Mouse (Mus musculus): ENCODE data around the gene Cdk8. TPM values are rescaled to one million over a fixed set of nuclear protein-coding genes. Genes with fewer than 3 reads are reported as not detected.
A peak's percentile ranks its signal among the peaks of the same experiment; 100 is the strongest.

The Cdk8 gene
- polyA plus RNA-seq, 1 experiment = 11.0 TPM

GRCm38 (mm10) chr5:146281884-146282579 is 51.0 kb downstream of the Cdk8 start:
- Histone ChIP-seq H3K4me3 (no peak overlapping the region), H3K27me3 (ENCODE audit: control insufficient read depth, insufficient read depth, insufficient read length) (no peaks in the 10 kb centered on the region), H3ac (ENCODE audit: control insufficient read depth, insufficient read length) (no peak overlapping the region), H3K79me2 (ENCODE audit: control insufficient read depth, insufficient read depth) (no peaks in the 10 kb centered on the region), H3K4me2 (ENCODE audit: low read depth) (no peak overlapping the region), H3K36me3 (ENCODE audit: control insufficient read depth, insufficient read depth) (peaks cover 16% of the 10 kb centered on the region)
- TF ChIP-seq MYOD1 (IDR thresholded peaks at IDR 0.05; ENCODE audit: control insufficient read depth in 1 of 3, insufficient read length in 2 of 3, low read depth in 2 of 3) = peak in 1 of 3 experiments; percentile 54
- no peak for TF ChIP-seq CEBPB (IDR thresholded peaks at IDR 0.05; ENCODE audit: insufficient read depth, poor library complexity, severe bottlenecking)
- TF ChIP-seq MYOG (IDR thresholded peaks at IDR 0.05; ENCODE audit: control insufficient read depth in 1 of 3, insufficient read depth in 1 of 3, insufficient read length in 2 of 3, low read depth in 2 of 3) = peak in 1 of 3 experiments; percentile 64

GRCm38 (mm10) chr5:146283899-146284298 is 52.9 kb downstream of the Cdk8 start:
- Histone ChIP-seq H3K4me2 (ENCODE audit: low read depth) (no peak overlapping the region), H3K36me3 (ENCODE audit: control insufficient read depth, insufficient read depth) (peaks cover 16% of the 10 kb centered on the region), H3K79me2 (ENCODE audit: control insufficient read depth, insufficient read depth) (no peaks in the 10 kb centered on the region), H3K4me3 (no peak overlapping the region), H3K27me3 (ENCODE audit: control insufficient read depth, insufficient read depth, insufficient read length) (no peaks in the 10 kb centered on the region), H3ac (ENCODE audit: control insufficient read depth, insufficient read length) (no peak overlapping the region)
- TF ChIP-seq USF1 (IDR thresholded peaks at IDR 0.05; ENCODE audit: low read depth) = no peak
- TF ChIP-seq POLR2AphosphoS2 (IDR thresholded peaks at IDR 0.05; ENCODE audit: insufficient read length, low read depth) = no peak
- no peak for TF ChIP-seq MYOG (IDR thresholded peaks at IDR 0.05; ENCODE audit: control insufficient read depth in 1 of 3, insufficient read depth in 1 of 3, insufficient read length in 2 of 3, low read depth in 2 of 3)
- no peak for TF ChIP-seq CEBPB (IDR thresholded peaks at IDR 0.05; ENCODE audit: insufficient read depth, poor library complexity, severe bottlenecking)
- no peak for TF ChIP-seq TCF12 (IDR thresholded peaks at IDR 0.05; ENCODE audit: insufficient read depth, poor library complexity, severe bottlenecking)
- no peak for TF ChIP-seq E2F4 (IDR thresholded peaks at IDR 0.05; ENCODE audit: insufficient read depth)
- TF ChIP-seq SRF (IDR thresholded peaks at IDR 0.05; ENCODE audit: control insufficient read depth, insufficient read length, low read depth) = no peak
- TF ChIP-seq MYOD1 (IDR thresholded peaks at IDR 0.05; ENCODE audit: control insufficient read depth in 1 of 3, insufficient read length in 2 of 3, low read depth in 2 of 3) = no peak
- no peak for TF ChIP-seq TCF3 (IDR thresholded peaks at IDR 0.05; ENCODE audit: insufficient read length, low read depth)
- TF ChIP-seq REST (IDR thresholded peaks at IDR 0.05; ENCODE audit: insufficient read depth, insufficient read length) = no peak

- no peak overlapping the region for H3K4me3 ChIP-seq
- no peaks in the 10 kb centered on the region for H3K79me2 ChIP-seq (ENCODE audit: control insufficient read depth, insufficient read depth)
- H3K4me2 ChIP-seq (ENCODE audit: low read depth) = no peak overlapping the region
- H3ac ChIP-seq (ENCODE audit: control insufficient read depth, insufficient read length) = no peak overlapping the region
- no peaks in the 10 kb centered on the region for H3K27me3 ChIP-seq (ENCODE audit: control insufficient read depth, insufficient read depth, insufficient read length)
- peaks cover 17% of the 10 kb centered on the region for H3K36me3 ChIP-seq (ENCODE audit: control insufficient read depth, insufficient read depth)
- TF ChIP-seq TCF12 (IDR thresholded peaks at IDR 0.05; ENCODE audit: insufficient read depth, poor library complexity, severe bottlenecking) (no peak), MYOD1 (IDR thresholded peaks at IDR 0.05; ENCODE audit: control insufficient read depth in 1 of 3, insufficient read length in 2 of 3, low read depth in 2 of 3) (no peak), POLR2AphosphoS2 (IDR thresholded peaks at IDR 0.05; ENCODE audit: insufficient read length, low read depth) (no peak), POLR2A (IDR thresholded peaks at IDR 0.05; ENCODE audit: insufficient read length, low read depth) (no peak), CEBPB (IDR thresholded peaks at IDR 0.05; ENCODE audit: insufficient read depth, poor library complexity, severe bottlenecking) (no peak), REST (IDR thresholded peaks at IDR 0.05; ENCODE audit: insufficient read depth, insufficient read length) (no peak), SRF (IDR thresholded peaks at IDR 0.05; ENCODE audit: control insufficient read depth, insufficient read length, low read depth) (no peak), MYOG (IDR thresholded peaks at IDR 0.05; ENCODE audit: control insufficient read depth in 1 of 3, insufficient read depth in 1 of 3, insufficient read length in 2 of 3, low read depth in 2 of 3) (no peak), TCF3 (IDR thresholded peaks at IDR 0.05; ENCODE audit: insufficient read length, low read depth) (no peak)
These were observed 56.4 kb downstream of the Cdk8 start for GRCm38 (mm10) chr5:146287416-146287815.

- H3K4me2 ChIP-seq (ENCODE audit: low read depth) = no peak overlapping the region
- TF ChIP-seq POLR2A (IDR thresholded peaks at IDR 0.05; ENCODE audit: insufficient read length, low read depth) = no peak
- TF ChIP-seq CEBPB (IDR thresholded peaks at IDR 0.05; ENCODE audit: insufficient read depth, poor library complexity, severe bottlenecking) = no peak
- TF ChIP-seq TCF3 (IDR thresholded peaks at IDR 0.05; ENCODE audit: insufficient read length, low read depth) = no peak
- no peak for TF ChIP-seq MYOD1 (IDR thresholded peaks at IDR 0.05; ENCODE audit: control insufficient read depth in 1 of 3, insufficient read length in 2 of 3, low read depth in 2 of 3)
- TF ChIP-seq TCF12 (IDR thresholded peaks at IDR 0.05; ENCODE audit: insufficient read depth, poor library complexity, severe bottlenecking) = no peak
- no peak for TF ChIP-seq MAX (IDR thresholded peaks at IDR 0.05; ENCODE audit: low read depth)
- TF ChIP-seq E2F4 (IDR thresholded peaks at IDR 0.05; ENCODE audit: insufficient read depth) = no peak
- no peak for TF ChIP-seq REST (IDR thresholded peaks at IDR 0.05; ENCODE audit: insufficient read depth, insufficient read length)
- TF ChIP-seq USF1 (IDR thresholded peaks at IDR 0.05; ENCODE audit: low read depth) = no peak
- no peak for TF ChIP-seq SRF (IDR thresholded peaks at IDR 0.05; ENCODE audit: control insufficient read depth, insufficient read length, low read depth)
- no peak for TF ChIP-seq MYOG (IDR thresholded peaks at IDR 0.05; ENCODE audit: control insufficient read depth in 1 of 3, insufficient read depth in 1 of 3, insufficient read length in 2 of 3, low read depth in 2 of 3)
- TF ChIP-seq POLR2AphosphoS2 (IDR thresholded peaks at IDR 0.05; ENCODE audit: insufficient read length, low read depth) = no peak
- no peak overlapping the region for H3K4me3 ChIP-seq
- no peaks in the 10 kb centered on the region for H3K27me3 ChIP-seq (ENCODE audit: control insufficient read depth, insufficient read depth, insufficient read length)
- no peaks in the 10 kb centered on the region for H3K79me2 ChIP-seq (ENCODE audit: control insufficient read depth, insufficient read depth)
- H3K36me3 ChIP-seq (ENCODE audit: control insufficient read depth, insufficient read depth) = peaks cover 17% of the 10 kb centered on the region
- H3ac ChIP-seq (ENCODE audit: control insufficient read depth, insufficient read length) = no peak overlapping the region
These were observed 57.0 kb downstream of the Cdk8 start for GRCm38 (mm10) chr5:146288048-146288501.
